26 mouse cellular contexts compared by ENCODE assay signal in the genomic region with DNA sequence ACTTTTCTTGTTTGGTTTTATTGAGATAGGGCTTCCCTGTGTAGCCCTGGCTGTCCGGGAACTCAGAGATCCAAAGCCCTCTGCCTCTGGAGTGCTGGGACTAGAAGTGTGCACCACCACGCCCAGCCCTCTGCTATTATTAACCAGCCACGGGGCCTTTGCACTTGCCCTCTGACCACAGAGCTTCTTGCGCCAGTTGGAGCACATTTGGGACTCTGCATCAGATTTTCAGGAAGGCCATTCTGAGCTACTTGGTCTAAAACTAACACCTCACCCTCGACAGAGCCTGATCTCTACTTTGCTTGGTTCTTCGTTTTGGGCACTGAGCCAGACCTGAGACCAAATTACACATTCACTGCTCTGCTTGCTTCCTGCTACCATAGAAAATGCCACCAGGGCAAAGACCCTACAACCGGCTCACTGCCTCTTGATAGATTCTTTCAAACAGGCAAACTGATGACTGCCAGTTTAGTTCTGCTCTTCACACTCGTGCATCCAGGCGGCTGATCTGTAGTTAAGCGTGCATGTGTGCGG.
A peak's percentile ranks its signal among the peaks of the same experiment; 100 is the strongest.
DNase-seq lines count a peak whose midpoint lies in the region; ATAC-seq and TF ChIP-seq lines count a peak whose summit lies in the region.
"Had no signal": no experiment of that assay in that cellular context is flagged by ENCODE, and none has a peak within 500 bp of the region (broad histone marks: within the 10 kb centered on the region; RNA-seq: fewer than 3 reads in every experiment).

No protein-coding gene starts in this region.

- TF ChIP-seq EP300 in heart, adult 2 months (IDR thresholded peaks at IDR 0.05; ENCODE audit: insufficient read depth, low read depth, low read length): no peak

- no peak overlapping the region for H3K4me2 ChIP-seq in heart, embryonic 13.5 days
- H3K4me2 ChIP-seq in kidney, embryonic 16.5 days (replicated peaks; ENCODE audit: low read depth, low read length): no peak overlapping the region
- no peak overlapping the region for H3K4me2 ChIP-seq in midbrain, embryonic 13.5 days (replicated peaks)
- H3K4me2 ChIP-seq: heart, embryonic 12.5 days; limb, embryonic 15.5 days; liver, embryonic 15.5 days; midbrain, embryonic 15.5 days; neural tube, embryonic 13.5 days; stomach, embryonic 15.5 days had no signal

- no peak for ATAC-seq in heart, embryonic 13.5 days (ENCODE audit: extremely low read depth, insufficient number of reproducible peaks, low FRiP score, low TSS enrichment)
- ATAC-seq in kidney, embryonic 16.5 days (ENCODE audit: low FRiP score, low TSS enrichment): no peak
- ATAC-seq in midbrain, embryonic 13.5 days: no peak
- ATAC-seq: forebrain, embryonic 14.5 days; hindbrain, postnatal 0 days; intestine, embryonic 16.5 days; midbrain, embryonic 15.5 days; Patski had no signal

- H3K27me3 ChIP-seq in heart, embryonic 13.5 days (replicated peaks): no peaks in the 10 kb centered on the region
- no peaks in the 10 kb centered on the region for H3K27me3 ChIP-seq in heart, adult 2 months (ENCODE audit: control insufficient read depth, insufficient read depth, low read length)
- H3K27me3 ChIP-seq in kidney, embryonic 16.5 days (ENCODE audit: insufficient read depth, low read length): no peaks in the 10 kb centered on the region
- H3K27me3 ChIP-seq in midbrain, embryonic 13.5 days: no peaks in the 10 kb centered on the region
- H3K27me3 ChIP-seq: heart, embryonic 12.5 days; limb, embryonic 15.5 days; liver, embryonic 15.5 days; midbrain, embryonic 15.5 days; neural tube, embryonic 13.5 days; Patski; stomach, embryonic 15.5 days had no signal

- peaks cover 3% of the 10 kb centered on the region; the same call in 1 of the 2 replicates for H3K36me3 ChIP-seq in heart, embryonic 13.5 days
- H3K36me3 ChIP-seq in heart, adult 2 months (ENCODE audit: control insufficient read depth, insufficient read depth, low read length): peaks cover 2% of the 10 kb centered on the region
- H3K36me3 ChIP-seq in kidney, embryonic 16.5 days (ENCODE audit: insufficient read depth, low read length): 0 out of 2 replicates have a peak, but pooled peaks cover 3% of the 10 kb centered on the region
- H3K36me3 ChIP-seq in midbrain, embryonic 13.5 days: no peaks in the 10 kb centered on the region
- H3K36me3 ChIP-seq: heart, embryonic 12.5 days; liver, embryonic 15.5 days; midbrain, embryonic 15.5 days; neural tube, embryonic 13.5 days; stomach, embryonic 15.5 days had no signal

- H3K9ac ChIP-seq in heart, embryonic 13.5 days: no peak overlapping the region
- H3K9ac ChIP-seq in heart, adult 2 months (ENCODE audit: low read depth, low read length): no peak overlapping the region
- H3K9ac ChIP-seq in kidney, embryonic 16.5 days (replicated peaks; ENCODE audit: low read length): no peak overlapping the region
- no peak overlapping the region for H3K9ac ChIP-seq in midbrain, embryonic 13.5 days (replicated peaks)
- H3K9ac ChIP-seq: heart, embryonic 12.5 days; limb, embryonic 15.5 days; liver, embryonic 15.5 days; midbrain, embryonic 15.5 days; neural tube, embryonic 13.5 days; stomach, embryonic 15.5 days had no signal

- H3K4me1 ChIP-seq in heart, embryonic 13.5 days: peaks cover 86% of the 10 kb centered on the region
- H3K4me1 ChIP-seq in heart, adult 2 months (ENCODE audit: control insufficient read depth, insufficient read depth, low read length): peaks cover 23% of the 10 kb centered on the region
- peaks cover 31% of the 10 kb centered on the region for H3K4me1 ChIP-seq in kidney, embryonic 16.5 days (ENCODE audit: insufficient read depth, low read length)
- H3K4me1 ChIP-seq in embryonic fibroblast, embryonic 13.5 days (ENCODE audit: control insufficient read depth, insufficient read depth, low read length): peaks cover 28% of the 10 kb centered on the region
- peaks cover 40% of the 10 kb centered on the region for H3K4me1 ChIP-seq in midbrain, embryonic 13.5 days (replicated peaks)

- intact Hi-C loops in heart, adult 2 months (cut with DNase I): loop anchor here (5.0 kb wide), 1 partner anchor 45 kb away; no protein-coding TSS in a partner anchor

- TF ChIP-seq CTCF in heart, adult 2 months (IDR thresholded peaks at IDR 0.05): no peak
- no peak for TF ChIP-seq CTCF in embryonic fibroblast, embryonic 13.5 days (IDR thresholded peaks at IDR 0.05; ENCODE audit: borderline replicate concordance, insufficient read depth, low read length)

- TF ChIP-seq POLR2A in heart, adult 2 months (IDR thresholded peaks at IDR 0.05; ENCODE audit: insufficient read depth, low read depth, low read length): no peak
- TF ChIP-seq POLR2A in embryonic fibroblast, embryonic 13.5 days (IDR thresholded peaks at IDR 0.05; ENCODE audit: low read depth, low read length): no peak

- 63% methylated on average over 11 of the region's 11 CpGs for WGBS in heart, embryonic 13.5 days
- WGBS in heart, adult 2 months: 75% methylated on average over 11 of the region's 11 CpGs
- WGBS in kidney, embryonic 16.5 days: 81% methylated on average over 11 of the region's 11 CpGs
- WGBS in midbrain, embryonic 13.5 days: 90% methylated on average over 11 of the region's 11 CpGs

- 0 out of 2 replicates have a peak overlapping the region, but pooled peaks have one; percentile 16 for H3K27ac ChIP-seq in heart, embryonic 13.5 days (replicated peaks)
- no peak overlapping the region for H3K27ac ChIP-seq in heart, adult 2 months
- no peak overlapping the region for H3K27ac ChIP-seq in kidney, embryonic 16.5 days (ENCODE audit: low read length)
- peak overlapping the region; percentile 39 for H3K27ac ChIP-seq in embryonic fibroblast, embryonic 13.5 days (ENCODE audit: insufficient read depth, low read length)
- no peak overlapping the region for H3K27ac ChIP-seq in midbrain, embryonic 13.5 days
- H3K27ac ChIP-seq: gastrocnemius, adult 2 months; hindbrain, postnatal 0 days; limb, embryonic 15.5 days; liver, embryonic 15.5 days; midbrain, embryonic 15.5 days; neural tube, embryonic 13.5 days; stomach, embryonic 15.5 days had no signal

- H3K4me3 ChIP-seq in heart, embryonic 13.5 days: no peak overlapping the region
- H3K4me3 ChIP-seq in heart, adult 2 months: no peak overlapping the region
- no peak overlapping the region for H3K4me3 ChIP-seq in kidney, embryonic 16.5 days (ENCODE audit: low read length)
- no peak overlapping the region for H3K4me3 ChIP-seq in embryonic fibroblast, embryonic 13.5 days (ENCODE audit: insufficient read depth, low read length)
- H3K4me3 ChIP-seq in midbrain, embryonic 13.5 days (replicated peaks): no peak overlapping the region
- H3K4me3 ChIP-seq: gastrocnemius, adult 2 months; heart, embryonic 12.5 days; limb, embryonic 15.5 days; liver, embryonic 15.5 days; midbrain, embryonic 15.5 days; myocyte; neural tube, embryonic 13.5 days; stomach, embryonic 15.5 days had no signal

- DNase-seq in heart, adult 2 months: no peak
- peak; percentile 29 to 47 for DNase-seq in kidney, postnatal 36 days
- DNase-seq in 416B (ENCODE audit: low read depth): peak; percentile 9
- DNase-seq in gastrocnemius, postnatal 4 days (ENCODE audit: low spot score in 2 of 2): no peak
- DNase-seq: adrenal gland, adult 2 months; cerebellum, adult 2 months; cerebellum, postnatal 25 days; gastrocnemius, adult 2 months; heart, postnatal 14 days; left cerebral cortex, postnatal 4 days; thymus, postnatal 25 days had no signal

- H3K9me3 ChIP-seq in heart, embryonic 13.5 days: no peaks in the 10 kb centered on the region
- no peaks in the 10 kb centered on the region for H3K9me3 ChIP-seq in kidney, embryonic 16.5 days (ENCODE audit: low read length)
- no peaks in the 10 kb centered on the region for H3K9me3 ChIP-seq in midbrain, embryonic 13.5 days
- H3K9me3 ChIP-seq: heart, embryonic 12.5 days; limb, embryonic 15.5 days; liver, embryonic 15.5 days; midbrain, embryonic 15.5 days; stomach, embryonic 15.5 days had no signal

- H3K79me2 ChIP-seq in heart, adult 2 months (replicated peaks; ENCODE audit: control insufficient read depth, insufficient read depth, low read length): peaks cover 4% of the 10 kb centered on the region; the same call in 1 of the 2 replicates

Comparison
In these comparisons a context has a peak if more than half of its experiments do, and no peak if none do; other contexts are left out.
1. H3K27ac ChIP-seq: peak in heart, embryonic 13.5 days (single experiment) and embryonic fibroblast, embryonic 13.5 days (single experiment); none in heart, adult 2 months (single experiment), kidney, embryonic 16.5 days (single experiment) and midbrain, embryonic 13.5 days (single experiment).
2. DNase-seq: peak in kidney, postnatal 36 days (2 of 2) and 416B (single experiment); none in heart, adult 2 months (0 of 2) and gastrocnemius, postnatal 4 days (0 of 2).